Mouse (Mus musculus): ENCODE results near the gene Lpp.

Gene Lpp

GRCm38 (mm10) chr16:24400776-24401175 lies 7.5 kb downstream of the Lpp start:
- DNase-seq = no peak

GRCm38 (mm10) chr16:24402801-24403200 lies 9.5 kb downstream of the Lpp start:
- DNase-seq = peak; percentile 82

GRCm38 (mm10) chr16:24403733-24404380 lies 10.6 kb downstream of the Lpp start:
- DNase-seq = no peak

- DNase-seq = no peak
Observed at GRCm38 (mm10) chr16:24406521-24406920, 13.2 kb downstream of the Lpp start.

GRCm38 (mm10) chr16:24411281-24411680 lies 18.0 kb downstream of the Lpp start:
- DNase-seq = no peak

- no peak for DNase-seq
Observed at GRCm38 (mm10) chr16:24412193-24412592, 18.9 kb downstream of the Lpp start.

GRCm38 (mm10) chr16:24413059-24413458 lies 19.8 kb downstream of the Lpp start:
- DNase-seq = no peak

GRCm38 (mm10) chr16:24418022-24418421 lies 24.7 kb downstream of the Lpp start:
- no peak for DNase-seq

- DNase-seq = no peak
Observed at GRCm38 (mm10) chr16:24420603-24421120, 27.4 kb downstream of the Lpp start.

GRCm38 (mm10) chr16:24421687-24422418 lies 28.5 kb downstream of the Lpp start:
- no peak for DNase-seq

- no peak for DNase-seq
Observed at GRCm38 (mm10) chr16:24423196-24423595, 29.9 kb downstream of the Lpp start.

GRCm38 (mm10) chr16:24423751-24424150 lies 30.4 kb downstream of the Lpp start:
- DNase-seq = no peak

GRCm38 (mm10) chr16:24424356-24424977 lies 31.2 kb downstream of the Lpp start:
- peak; percentile 40 for DNase-seq

GRCm38 (mm10) chr16:24425816-24426215 lies 32.5 kb downstream of the Lpp start:
- no peak for DNase-seq

- no peak for DNase-seq
Observed at GRCm38 (mm10) chr16:24427606-24428005, 34.3 kb downstream of the Lpp start.

- no peak for DNase-seq
Observed at GRCm38 (mm10) chr16:24428055-24428454, 34.7 kb downstream of the Lpp start.

- DNase-seq = no peak
Observed at GRCm38 (mm10) chr16:24428742-24429141, 35.4 kb downstream of the Lpp start.

GRCm38 (mm10) chr16:24429691-24430090 lies 36.4 kb downstream of the Lpp start:
- no peak for DNase-seq

GRCm38 (mm10) chr16:24431808-24432207 lies 38.5 kb downstream of the Lpp start:
- no peak for DNase-seq

GRCm38 (mm10) chr16:24433563-24433962 lies 40.3 kb downstream of the Lpp start:
- DNase-seq = no peak

- DNase-seq = no peak
Observed at GRCm38 (mm10) chr16:24434026-24434425, 40.7 kb downstream of the Lpp start.

GRCm38 (mm10) chr16:24434531-24435114 lies 41.3 kb downstream of the Lpp start:
- DNase-seq = peak; percentile 58

GRCm38 (mm10) chr16:24435115-24435553 lies 41.8 kb downstream of the Lpp start:
- DNase-seq = peak; percentile 85

Data from kidney, adult 9 months (tissue).